In genomic region chr9:98535763-98536162, GRCm38 (mm10) we compare ENCODE assay signal across 16 mouse cellular contexts. TPM values are rescaled to one million over a fixed set of nuclear protein-coding genes. Genes with fewer than 3 reads are reported as not detected.
DNase-seq lines count a peak whose midpoint lies in the region; ATAC-seq and TF ChIP-seq lines count a peak whose summit lies in the region.
"Had no signal": no experiment of that assay in that cellular context is flagged by ENCODE, and none has a peak within 500 bp of the region (broad histone marks: within the 10 kb centered on the region; RNA-seq: fewer than 3 reads in every experiment).

No protein-coding gene starts in this region.

- no peak overlapping the region for H3K9ac ChIP-seq in kidney, embryonic 15.5 days
- H3K9ac ChIP-seq: embryonic facial prominence, embryonic 15.5 days; lung, embryonic 15.5 days; neural tube, embryonic 15.5 days had no signal

- no peak overlapping the region for H3K27ac ChIP-seq in kidney, adult 2 months (ENCODE audit: insufficient read depth, low read depth, low read length)
- H3K27ac ChIP-seq in kidney, embryonic 15.5 days: no peak overlapping the region
- no peak overlapping the region for H3K27ac ChIP-seq in testis, adult 2 months (ENCODE audit: control insufficient read depth, insufficient read depth, low read depth, low read length)
- H3K27ac ChIP-seq: embryonic facial prominence, embryonic 15.5 days; lung, embryonic 15.5 days; neural tube, embryonic 15.5 days had no signal

- no peaks in the 10 kb centered on the region for H3K27me3 ChIP-seq in kidney, adult 2 months (replicated peaks; ENCODE audit: control insufficient read depth, insufficient read depth, low read length)
- peaks cover 3% of the 10 kb centered on the region; the same call in 1 of the 2 replicates for H3K27me3 ChIP-seq in kidney, embryonic 15.5 days
- no peaks in the 10 kb centered on the region for H3K27me3 ChIP-seq in testis, adult 2 months (ENCODE audit: control insufficient read depth, insufficient read depth, low read length)
- H3K27me3 ChIP-seq in splenic B cell, adult 2 months (ENCODE audit: control insufficient read depth, insufficient read depth, low read length, poor library complexity, severe bottlenecking): no peaks in the 10 kb centered on the region
- H3K27me3 ChIP-seq: embryonic facial prominence, embryonic 15.5 days had no signal

- no peaks in the 10 kb centered on the region for H3K4me1 ChIP-seq in kidney, adult 2 months (ENCODE audit: control insufficient read depth, insufficient read depth, low read length)
- peaks cover 9% of the 10 kb centered on the region for H3K4me1 ChIP-seq in kidney, embryonic 15.5 days
- peaks cover 4% of the 10 kb centered on the region for H3K4me1 ChIP-seq in testis, adult 2 months (ENCODE audit: control insufficient read depth, insufficient read depth, low read length)
- H3K4me1 ChIP-seq: embryonic facial prominence, embryonic 15.5 days had no signal

- H3K4me3 ChIP-seq in kidney, adult 2 months (ENCODE audit: insufficient read depth, low read depth, low read length): no peak overlapping the region
- no peak overlapping the region for H3K4me3 ChIP-seq in kidney, embryonic 15.5 days (replicated peaks)
- no peak overlapping the region for H3K4me3 ChIP-seq in testis, adult 2 months (ENCODE audit: control insufficient read depth, low read depth, low read length)
- H3K4me3 ChIP-seq: embryonic facial prominence, embryonic 15.5 days; lung, embryonic 15.5 days; neural tube, embryonic 15.5 days had no signal

- H3K36me3 ChIP-seq in kidney, adult 2 months (ENCODE audit: control insufficient read depth, insufficient read depth, low read length): no peaks in the 10 kb centered on the region
- H3K36me3 ChIP-seq in kidney, embryonic 15.5 days: no peaks in the 10 kb centered on the region
- no peaks in the 10 kb centered on the region for H3K36me3 ChIP-seq in testis, adult 2 months (ENCODE audit: control insufficient read depth, insufficient read depth, low read length)
- H3K36me3 ChIP-seq in splenic B cell, adult 2 months (ENCODE audit: control insufficient read depth, insufficient read depth, low read length, poor library complexity, severe bottlenecking): no peaks in the 10 kb centered on the region
- H3K36me3 ChIP-seq: embryonic facial prominence, embryonic 15.5 days; lung, embryonic 15.5 days; neural tube, embryonic 15.5 days had no signal

- H3K9me3 ChIP-seq in kidney, embryonic 15.5 days (replicated peaks): no peaks in the 10 kb centered on the region; the same call in 1 of the 2 replicates
- H3K9me3 ChIP-seq: embryonic facial prominence, embryonic 15.5 days; lung, embryonic 15.5 days; neural tube, embryonic 15.5 days had no signal

- no peak overlapping the region for H3K4me2 ChIP-seq in kidney, embryonic 15.5 days
- H3K4me2 ChIP-seq: embryonic facial prominence, embryonic 15.5 days; lung, embryonic 15.5 days; neural tube, embryonic 15.5 days had no signal

- no peak for DNase-seq in kidney, adult 2 months
- DNase-seq in testis, postnatal 14 days (ENCODE audit: low spot score): no peak
- peak; percentile 38 for DNase-seq in NIH3T3 (ENCODE audit: low read depth)
- DNase-seq in splenic B cell, adult 2 months (ENCODE audit: low read depth, low spot score): peak; percentile 3
- no peak for DNase-seq in adrenal gland, postnatal 10 days
- no peak for DNase-seq in spleen, postnatal 36 days (ENCODE audit: low spot score in 2 of 2)
- DNase-seq: cerebellum, adult 9-11 months; heart, postnatal 14 days; right cerebral cortex, postnatal 4 days had no signal

- no peak for TF ChIP-seq POLR2A in kidney, adult 2 months (IDR thresholded peaks at IDR 0.05; ENCODE audit: low read depth, low read length)
- no peak for TF ChIP-seq POLR2A in testis, adult 2 months (IDR thresholded peaks at IDR 0.05; ENCODE audit: control insufficient read depth, low read depth, low read length)

- ATAC-seq in kidney, embryonic 15.5 days (replicated peaks; ENCODE audit: low FRiP score): no peak
- ATAC-seq: forebrain, embryonic 16.5 days had no signal

- TF ChIP-seq CTCF in kidney, adult 2 months (conservative IDR thresholded peaks at IDR 0.05; ENCODE audit: insufficient read depth, insufficient read length, low read depth, low read length): peak; percentile 30
- TF ChIP-seq CTCF in testis, adult 2 months (IDR thresholded peaks at IDR 0.05; ENCODE audit: control insufficient read depth, insufficient read depth, insufficient replicate concordance, low read depth, low read length): peak; percentile 5; the same call in 1 of the 2 replicates

RNA-seq across cellular contexts. Expression of gene Copb2, which starts 27.8 kb away (rescaled TPM):
- polyA plus RNA-seq in kidney, adult 2 months (2012; rRNA removed): 37.8 and 43.3 TPM in 2 replicates
- 171 and 180 TPM in 2 replicates for polyA plus RNA-seq in kidney, embryonic 15.5 days (2015; fragmentation: Nextera tagmentation; extraction: Ambion mirVana)
- polyA plus RNA-seq in testis, adult 2 months (2012; rRNA removed): 22.2 and 23.3 TPM in 2 replicates
- total RNA-seq in adrenal gland, postnatal 10 days (2021): 100 to 1,000 TPM; 111 to 114 TPM

RNA-seq across cellular contexts. Expression of gene Rbp2, which starts 49.8 kb away (rescaled TPM):
- not detected in 2 replicates for polyA plus RNA-seq in kidney, adult 2 months (2012; rRNA removed)
- polyA plus RNA-seq in kidney, embryonic 15.5 days (2015; fragmentation: Nextera tagmentation; extraction: Ambion mirVana): 0.95 and 0.97 TPM in 2 replicates
- 0.20 TPM in 1 of 2 replicates, not detected in the other for polyA plus RNA-seq in testis, adult 2 months (2012; rRNA removed)
- total RNA-seq in adrenal gland, postnatal 10 days (2021): 1 to 10 TPM in 1 of 2 experiments, under 1 TPM in 1; 0.48 to 1.4 TPM
- total RNA-seq: heart, postnatal 14 days; left cerebral cortex, postnatal 25 days had no signal
- polyA plus RNA-seq: forebrain, embryonic 16.5 days had no signal

Comparison
In these comparisons a context has a peak if more than half of its experiments do, and no peak if none do; other contexts are left out.
1. DNase-seq: peak in NIH3T3 (single experiment) and splenic B cell, adult 2 months (single experiment); none in kidney, adult 2 months (single experiment), testis, postnatal 14 days (single experiment), adrenal gland, postnatal 10 days (single experiment) and spleen, postnatal 36 days (0 of 2).